Mouse (Mus musculus) intestine, embryonic 16.5 days (tissue): Measurements from ENCODE around the gene Shmt2. TPM values are rescaled to one million over a fixed set of nuclear protein-coding genes. Genes with fewer than 3 reads are reported as not detected.
A peak's percentile ranks its signal among the peaks of the same experiment; 100 is the strongest.

Source experiments
- ATAC-seq: fragments of 200-750 bp; cut with Nextera tagmentation; 2 replicates; pipeline ENCODE4 v1.8.0; 2017; ENCODE audit warnings: moderate TSS enrichment, moderate library complexity
- H3K27ac ChIP-seq: fragments of 300-500 bp; sonication (generic); 2 replicates; pipeline ENCODE4 v1.5.1; 2014; ENCODE audit warnings: mild to moderate bottlenecking, low read length
- H3K27me3 ChIP-seq: fragments of 300-500 bp; sonication (generic); replicated peaks from 2 replicates; pipeline ENCODE4 v1.6.1; 2014; ENCODE audit warnings: low read length, control low read depth, mixed read lengths; ENCODE audit not compliant: control insufficient read depth, insufficient read depth
- H3K36me3 ChIP-seq: fragments of 300-500 bp; sonication (generic); 2 replicates; pipeline ENCODE4 v1.6.1; 2014; ENCODE audit warnings: low read length, control low read depth; ENCODE audit not compliant: control insufficient read depth, insufficient read depth
- H3K4me1 ChIP-seq: fragments of 300-500 bp; sonication (generic); 2 replicates; pipeline ENCODE4 v1.6.1; 2014; ENCODE audit warnings: low read length, control low read depth, mixed read lengths; ENCODE audit not compliant: control insufficient read depth, insufficient read depth
- H3K4me2 ChIP-seq: fragments of 300-500 bp; sonication (generic); 2 replicates; pipeline ENCODE4 v1.6.1; 2014; ENCODE audit warnings: low read depth, low read length, control low read depth
- H3K4me3 ChIP-seq: fragments of 300-500 bp; sonication (generic); 2 replicates; pipeline ENCODE4 v1.5.1; 2014; ENCODE audit warnings: mild to moderate bottlenecking, low read length
- H3K9ac ChIP-seq: fragments of 300-500 bp; sonication (generic); 2 replicates; pipeline ENCODE4 v1.6.1; 2014; ENCODE audit warnings: low read depth, low read length
- H3K9me3 ChIP-seq: fragments of 300-500 bp; sonication (generic); 2 replicates; pipeline ENCODE4 v1.6.1; 2016; ENCODE audit warnings: low read length, control low read depth; ENCODE audit not compliant: control insufficient read depth
- WGBS: fragments of 180-500 bp; shearing (Covaris S2); extraction: QIAGEN DNeasy Blood & Tissue Kit; methylation state at CpG from one replicate; pipeline ENCODE4 v1.1.7; 2014; 5-methylcytosine and 5-hydroxymethylcytosine counted together
- polyA plus RNA-seq: library from polyadenylated mRNA; unstranded; fragments of >200 nt; fragmentation: Nextera tagmentation; extraction: Ambion mirVana; gene quantifications from 2 replicates; pipeline ENCODE4 v1.2.1, GENCODE M21; 2015

Shmt2 gene
- polyA plus RNA-seq, 1 experiment from 2014 or later: 170 TPM

DNA sequence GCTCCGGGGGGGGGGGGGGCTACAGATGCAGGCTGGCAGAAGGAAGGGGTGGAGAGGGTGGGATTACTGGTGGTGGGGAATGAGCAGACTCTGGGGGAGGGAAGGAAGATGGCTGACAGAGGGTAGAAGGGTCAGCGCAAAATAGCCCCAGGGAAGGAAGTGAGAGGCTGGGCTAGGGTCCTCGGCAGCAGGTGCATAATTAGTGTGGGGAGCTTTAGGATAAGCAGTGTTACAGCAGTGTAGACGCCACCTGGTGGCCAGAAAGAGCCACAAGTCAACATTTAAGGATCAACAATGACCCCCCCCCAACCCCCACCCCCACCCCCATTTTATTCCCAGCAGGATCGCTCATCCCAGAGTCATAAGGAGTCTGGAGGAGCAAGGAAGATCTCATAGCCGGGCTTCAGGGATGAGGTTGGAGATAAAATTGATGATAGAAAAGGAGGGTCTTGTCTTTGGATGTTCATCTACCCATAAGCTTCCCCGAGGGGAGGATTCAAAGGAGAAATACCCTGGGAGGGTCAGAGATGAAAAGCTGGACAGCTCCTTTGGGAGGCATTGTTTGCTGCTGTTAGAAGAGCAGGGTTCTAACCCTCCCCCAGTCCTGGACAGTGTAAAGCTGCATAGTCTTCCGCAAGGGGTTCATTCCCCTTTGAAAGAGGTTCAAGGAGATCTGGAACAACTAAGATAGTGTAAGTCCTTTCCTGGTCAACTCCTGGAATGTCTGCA is 14.5 kb upstream of the Shmt2 start:
- ATAC-seq: no peak
- Histone ChIP-seq H3K36me3 (peaks cover 9% of the 10 kb centered on the region), H3K4me2 (no peak overlapping the region), H3K9ac (no peak overlapping the region), H3K27ac (no peak overlapping the region), H3K4me3 (no peak overlapping the region), H3K9me3 (no peaks in the 10 kb centered on the region), H3K27me3 (peaks cover 51% of the 10 kb centered on the region), H3K4me1 (peaks cover 14% of the 10 kb centered on the region)
- 13% methylated on average over 8 of the region's 8 CpGs for WGBS

DNA sequence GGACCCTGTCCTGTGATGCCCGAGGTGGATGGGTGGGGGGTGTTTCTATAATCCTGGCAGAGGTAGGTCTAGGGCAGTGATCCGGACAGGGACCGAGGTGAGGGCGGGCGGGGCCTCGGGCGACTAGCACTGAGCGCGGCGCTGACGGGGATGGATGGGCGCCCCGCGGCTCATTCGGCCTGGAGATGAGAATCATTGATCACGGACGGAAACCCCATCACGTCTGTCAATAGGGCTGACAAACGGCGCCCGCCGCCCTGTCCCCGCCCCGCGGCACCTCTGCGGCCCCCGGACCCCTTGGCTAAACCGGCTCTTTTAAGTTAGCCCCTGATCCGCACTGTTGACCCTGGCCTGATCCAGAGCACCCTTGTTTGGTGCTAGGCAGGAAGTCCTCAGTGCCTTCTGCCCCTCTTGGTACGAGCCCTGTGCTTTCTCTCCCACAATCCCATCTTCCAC is 12.7 kb upstream of the Shmt2 start:
- no peak for ATAC-seq
- Histone ChIP-seq H3K9me3 (no peaks in the 10 kb centered on the region), H3K9ac (peak overlapping the region; percentile 59; the same call in 1 of the 2 replicates), H3K4me3 (peak overlapping the region; percentile 56), H3K4me1 (peaks cover 14% of the 10 kb centered on the region), H3K27me3 (peaks cover 69% of the 10 kb centered on the region), H3K4me2 (peak overlapping the region; percentile 92), H3K36me3 (peaks cover 8% of the 10 kb centered on the region; the same call in 1 of the 2 replicates), H3K27ac (no peak overlapping the region)
- WGBS: 2% methylated on average over 27 of the region's 30 CpGs

DNA sequence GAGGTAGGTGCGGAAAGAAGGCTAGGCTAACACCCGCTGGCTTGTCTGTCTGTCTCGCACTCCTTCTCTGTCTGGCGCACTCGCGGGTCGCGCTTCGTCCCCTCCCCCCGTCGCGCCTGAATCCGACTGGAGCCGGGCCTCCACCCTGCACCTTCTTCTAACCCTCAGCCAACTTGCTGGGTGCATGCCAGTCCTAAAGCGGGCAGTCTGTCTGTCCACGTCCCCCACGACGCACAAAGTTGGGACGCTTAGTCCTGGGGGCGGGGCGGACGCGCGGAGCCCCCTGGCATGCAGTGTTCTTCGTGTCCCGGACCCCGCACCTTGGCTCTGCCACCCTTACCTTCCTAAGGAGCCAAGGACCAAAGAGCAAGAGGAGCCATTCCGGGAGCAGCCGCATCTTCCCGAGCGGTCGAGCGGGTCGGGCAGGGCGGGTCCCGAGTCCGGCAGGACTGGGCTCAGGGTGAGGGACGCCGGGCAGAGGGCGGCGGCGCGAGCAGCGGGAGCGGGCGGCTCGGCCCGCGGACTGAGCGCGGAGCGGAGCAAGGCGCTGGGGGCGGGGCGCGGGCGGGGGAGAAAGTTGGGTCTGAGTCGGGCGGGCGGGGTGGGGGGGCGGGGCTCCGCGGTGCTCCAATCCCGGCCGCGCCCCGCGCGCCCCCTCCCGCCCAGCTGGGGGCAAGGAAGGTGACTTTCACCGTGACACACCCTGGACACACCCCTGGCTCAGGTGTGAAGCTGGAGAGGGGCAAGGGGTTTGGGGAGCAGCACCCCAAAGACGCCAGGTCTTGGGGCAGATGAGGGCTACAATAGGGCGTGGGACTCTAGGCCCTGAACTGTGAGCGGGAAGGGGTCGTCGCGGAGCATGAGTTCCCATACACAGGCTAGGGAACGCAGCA is 12.0 kb upstream of the Shmt2 start, which contains the start of gene Nxph4:
Nxph4 (minus strand) TSS at position 524 of the 893 bp plus-strand sequence.
- ATAC-seq: peak; percentile 38
- under 1% methylated on average over 70 of the region's 78 CpGs for whole genome bisulfite sequencing
- H3K9ac ChIP-seq: peak within 1 kb of the TSS; percentile 59

DNA sequence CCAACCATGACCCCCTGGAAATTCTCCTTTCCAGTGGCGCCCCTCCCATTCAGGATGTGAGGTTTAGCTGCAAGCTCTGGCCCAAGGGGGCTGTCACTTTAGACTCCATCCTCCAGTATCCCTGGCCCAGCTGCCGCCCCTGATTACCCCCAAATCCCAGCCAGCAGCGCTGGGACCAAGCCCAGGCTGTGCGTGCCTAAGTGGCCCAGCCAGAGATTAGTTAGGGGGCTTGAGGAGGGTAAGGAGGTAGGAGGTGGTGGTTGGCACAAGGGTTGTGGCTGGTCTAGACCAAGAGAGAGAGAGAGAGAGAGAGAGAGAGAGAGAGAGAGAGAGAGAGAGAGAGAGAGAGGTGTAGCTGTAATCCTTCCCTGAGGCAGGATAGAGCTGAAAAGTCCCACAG is 9.3 kb upstream of the Shmt2 start:
- Histone ChIP-seq H3K4me1 (peaks cover 19% of the 10 kb centered on the region), H3K9ac (no peak overlapping the region), H3K9me3 (no peaks in the 10 kb centered on the region), H3K36me3 (no peaks in the 10 kb centered on the region), H3K4me3 (no peak overlapping the region), H3K4me2 (no peak overlapping the region), H3K27ac (no peak overlapping the region), H3K27me3 (peaks cover 99% of the 10 kb centered on the region)
- no peak for ATAC-seq
- 6% methylated on average over 4 of the region's 4 CpGs for WGBS

More for the DNA sequence above, 12.0 kb upstream of the Shmt2 start, which contains the start of gene Nxph4:
- H3K4me1 ChIP-seq: peaks cover 14% of the 10 kb centered on the region
- peaks cover 76% of the 10 kb centered on the region for H3K27me3 ChIP-seq
- H3K4me2 ChIP-seq: peak within 1 kb of the TSS; percentile 92
- no peaks in the 10 kb centered on the region for H3K9me3 ChIP-seq
- no peak within 1 kb of the TSS for H3K27ac ChIP-seq
- H3K36me3 ChIP-seq: peaks cover 5% of the 10 kb centered on the region; the same call in 1 of the 2 replicates
- H3K4me3 ChIP-seq: peak within 1 kb of the TSS; percentile 56

DNA sequence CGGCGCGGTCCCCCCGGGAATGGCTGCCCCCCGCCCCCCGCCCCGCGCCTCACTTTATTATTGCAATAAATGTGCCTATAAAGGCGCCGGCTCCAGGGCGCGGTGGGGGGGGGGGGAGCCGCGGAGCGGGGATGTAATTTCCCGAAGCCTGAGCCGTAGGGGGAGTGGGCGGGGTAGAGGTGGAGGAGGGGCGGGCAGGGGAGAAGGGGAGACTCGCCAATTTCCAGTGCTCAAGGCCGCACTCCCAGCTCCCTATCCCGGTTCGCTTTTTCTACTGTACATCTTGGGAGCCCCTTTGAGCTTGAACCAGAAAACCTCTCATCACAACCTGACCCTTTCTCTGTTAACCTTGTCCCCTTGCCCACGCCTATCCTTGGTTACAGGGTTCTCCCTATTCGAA is 8.7 kb upstream of the Shmt2 start:
- Histone ChIP-seq H3K4me1 (peaks cover 25% of the 10 kb centered on the region), H3K4me3 (peak overlapping the region; percentile 19), H3K27ac (no peak overlapping the region), H3K9ac (peak overlapping the region; percentile 19; the same call in 1 of the 2 replicates), H3K4me2 (0 out of 2 replicates have a peak overlapping the region, but pooled peaks have one; percentile 12), H3K9me3 (no peaks in the 10 kb centered on the region), H3K36me3 (no peaks in the 10 kb centered on the region), H3K27me3 (peaks cover 99% of the 10 kb centered on the region)
- no peak for ATAC-seq
- WGBS: 2% methylated on average over 21 of the region's 25 CpGs

DNA sequence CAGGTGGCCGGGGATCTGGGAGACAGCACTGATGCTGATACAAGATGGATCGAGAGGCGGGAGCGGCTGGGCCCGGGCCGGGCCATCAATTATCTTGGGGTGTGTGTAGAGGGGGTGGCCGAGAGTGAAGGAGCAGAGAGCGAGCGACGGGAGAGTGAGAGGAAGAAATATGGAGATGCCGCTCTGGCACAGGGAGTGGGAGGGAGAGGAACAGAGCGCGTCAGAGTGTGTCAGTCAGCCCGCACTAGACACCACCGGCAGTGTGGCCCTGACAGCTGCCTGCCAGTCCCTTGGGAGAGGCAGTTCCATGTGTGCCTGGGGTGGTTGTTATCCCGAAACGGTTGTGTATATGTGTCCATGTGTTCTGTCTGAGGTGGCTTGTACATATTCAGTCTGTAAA is 5.2 kb upstream of the Shmt2 start:
- no peaks in the 10 kb centered on the region for H3K9me3 ChIP-seq
- H3K9ac ChIP-seq: no peak overlapping the region
- H3K27ac ChIP-seq: no peak overlapping the region
- H3K27me3 ChIP-seq: peaks cover 89% of the 10 kb centered on the region
- no peak overlapping the region for H3K4me3 ChIP-seq
- no peaks in the 10 kb centered on the region for H3K36me3 ChIP-seq
- no peak for ATAC-seq
- H3K4me2 ChIP-seq: no peak overlapping the region
- 2% methylated on average over 17 of the region's 17 CpGs for WGBS
- H3K4me1 ChIP-seq: peaks cover 11% of the 10 kb centered on the region

DNA sequence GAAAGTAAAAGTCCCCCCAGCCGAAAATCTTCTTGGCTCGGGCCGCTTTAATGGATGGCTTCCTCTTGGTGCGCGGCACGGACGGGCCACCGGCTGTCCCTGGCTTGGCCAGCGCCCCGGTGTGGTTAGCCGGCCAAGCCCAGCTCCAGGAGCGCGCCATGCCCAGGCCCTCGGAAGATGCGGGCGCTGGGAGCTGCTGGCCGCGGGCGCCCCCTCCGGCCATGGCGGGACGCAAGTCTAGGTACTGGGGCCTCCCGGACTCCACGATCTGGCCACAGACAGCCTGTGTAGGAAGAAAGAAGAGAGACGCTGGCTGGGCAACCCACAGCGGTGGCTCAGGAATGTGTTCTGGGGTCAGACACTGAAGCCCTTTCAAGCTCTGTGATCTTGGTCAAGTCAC is 4.4 kb upstream of the Shmt2 start:
- H3K9ac ChIP-seq: peak overlapping the region; percentile 40; the same call in 1 of the 2 replicates
- no peak overlapping the region for H3K27ac ChIP-seq
- H3K9me3 ChIP-seq: no peaks in the 10 kb centered on the region
- peak; percentile 51; the same call in 1 of the 2 replicates for ATAC-seq
- under 1% methylated on average over 26 of the region's 26 CpGs for WGBS
- peaks cover 81% of the 10 kb centered on the region for H3K27me3 ChIP-seq
- peak overlapping the region; percentile 40 for H3K4me3 ChIP-seq
- peaks cover 13% of the 10 kb centered on the region for H3K4me1 ChIP-seq
- peak overlapping the region; percentile 56 for H3K4me2 ChIP-seq
- H3K36me3 ChIP-seq: no peaks in the 10 kb centered on the region

DNA sequence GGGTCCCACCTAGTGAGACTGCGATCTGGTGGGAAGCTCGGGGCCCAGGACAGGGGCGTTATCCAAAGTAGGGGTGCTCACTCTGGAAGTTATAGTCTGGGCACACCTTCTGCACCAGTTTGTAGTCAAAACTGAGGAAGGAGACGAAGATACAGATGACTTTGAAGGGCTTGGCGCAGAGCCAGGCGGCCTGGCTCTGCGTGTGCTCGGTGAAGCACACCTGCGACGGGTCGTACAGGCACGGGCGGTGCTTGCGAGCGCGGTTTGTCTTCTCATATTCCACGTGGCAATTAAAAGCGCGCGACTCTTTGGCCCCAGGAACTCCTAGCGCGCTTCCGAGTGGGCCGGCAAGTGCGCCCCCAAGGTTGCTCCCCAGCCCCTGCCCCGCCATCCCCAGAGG is 3.8 kb upstream of the Shmt2 start:
- peak overlapping the region; percentile 40 for H3K9ac ChIP-seq
- H3K9me3 ChIP-seq: no peaks in the 10 kb centered on the region
- H3K27me3 ChIP-seq: peaks cover 74% of the 10 kb centered on the region
- peak overlapping the region; percentile 40 for H3K4me3 ChIP-seq
- no peak overlapping the region for H3K27ac ChIP-seq
- peak overlapping the region; percentile 56 for H3K4me2 ChIP-seq
- peaks cover 20% of the 10 kb centered on the region for H3K4me1 ChIP-seq
- under 1% methylated on average over 26 of the region's 26 CpGs for WGBS
- H3K36me3 ChIP-seq: no peaks in the 10 kb centered on the region
- no peak for ATAC-seq

DNA sequence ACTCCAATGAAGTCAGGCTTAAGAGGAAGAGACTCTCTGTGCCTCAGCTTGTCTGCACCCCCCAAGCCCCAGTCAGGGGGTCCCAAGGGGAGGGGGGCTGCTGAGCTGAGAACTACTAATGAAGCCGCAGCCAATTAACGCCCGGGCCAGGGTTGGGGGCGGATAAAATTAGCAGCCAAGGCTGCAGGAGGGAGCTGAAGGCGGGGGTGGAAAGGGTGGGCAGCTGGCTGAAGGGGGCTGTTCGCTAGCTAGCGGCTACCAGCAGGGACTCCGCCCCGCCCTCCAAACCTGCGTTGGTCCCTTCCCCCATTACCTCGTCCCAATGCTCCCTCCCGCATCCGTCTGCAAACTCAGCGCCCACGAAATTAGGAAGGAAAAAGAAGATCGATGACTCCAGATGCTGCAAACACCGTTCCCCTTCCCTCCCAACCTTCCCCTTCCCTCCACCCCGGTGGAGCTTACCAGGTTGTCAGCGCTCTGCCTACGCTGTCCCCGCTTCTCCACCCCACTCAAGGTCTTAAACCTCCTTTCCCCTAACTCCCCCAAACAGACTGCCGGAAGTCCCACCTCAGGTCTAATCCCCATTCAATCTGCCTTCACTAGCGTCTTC is 2.5 kb upstream of the Shmt2 start:
- H3K4me3 ChIP-seq: no peak overlapping the region
- H3K9me3 ChIP-seq: no peaks in the 10 kb centered on the region
- peaks cover 10% of the 10 kb centered on the region for H3K36me3 ChIP-seq
- no peak overlapping the region for H3K4me2 ChIP-seq
- H3K9ac ChIP-seq: no peak overlapping the region
- H3K27me3 ChIP-seq: peaks cover 61% of the 10 kb centered on the region
- ATAC-seq: no peak
- H3K4me1 ChIP-seq: peaks cover 27% of the 10 kb centered on the region
- no peak overlapping the region for H3K27ac ChIP-seq
- WGBS: 5% methylated on average over 23 of the region's 23 CpGs
